Mouse (Mus musculus) lung, postnatal 0 days (tissue): ENCODE measurements at regions not wholly inside any gene's neighbourhood (a gene's known extent, or its start where the extent isn't known, plus 50 kb on each side); places are given as distances from the start of the nearest gene placed in this dataset.

Experiments
- CTCF ChIP-seq: IDR thresholded peaks from 2 replicates; pipeline ENCODE4 v1.5.1; 2016; ENCODE audit warnings: antibody characterized with exemption, mild to moderate bottlenecking
- EP300 ChIP-seq: IDR thresholded peaks from 2 replicates; pipeline ENCODE4 v1.6.1; 2016; ENCODE audit warnings: antibody characterized with exemption, mild to moderate bottlenecking, control low read depth

DNA sequence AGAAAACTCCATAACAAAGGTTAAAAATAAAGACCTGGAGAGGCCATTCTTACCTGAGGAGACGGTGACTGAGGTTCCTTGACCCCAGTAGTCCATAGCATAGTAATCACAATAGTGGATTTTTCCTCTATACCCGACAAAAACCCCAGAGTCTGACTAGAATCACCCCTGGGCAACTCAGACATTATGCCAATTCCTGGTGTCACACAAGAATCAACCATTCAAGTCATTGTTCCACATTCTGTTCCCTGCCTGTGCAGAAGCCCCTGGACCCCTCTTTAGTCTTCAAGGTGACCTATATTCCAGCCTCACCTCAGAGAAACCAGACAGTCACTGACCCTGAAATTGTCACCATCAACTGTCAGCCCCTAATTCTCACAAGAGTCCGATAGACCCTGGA is 60.9 kb upstream of the Adam6b start:
- TF ChIP-seq CTCF (no peak), EP300 (no peak)
